Mouse (Mus musculus) olfactory bulb, adult 2 months (tissue): ENCODE results near the gene Tspan9.

Experiments
- CTCF ChIP-seq: fragments of 200-500 bp; IDR thresholded peaks from 2 replicates; pipeline ENCODE4 v1.5.1; 2012; ENCODE audit warnings: low read depth, mild to moderate bottlenecking, low read length, moderate library complexity; ENCODE audit not compliant: insufficient read depth
- POLR2A ChIP-seq: fragments of 200-500 bp; IDR thresholded peaks from 2 replicates; pipeline ENCODE4 v1.6.1; 2012; ENCODE audit warnings: mild to moderate bottlenecking, low read depth, low read length, moderate library complexity; ENCODE audit not compliant: insufficient read depth

DNA sequence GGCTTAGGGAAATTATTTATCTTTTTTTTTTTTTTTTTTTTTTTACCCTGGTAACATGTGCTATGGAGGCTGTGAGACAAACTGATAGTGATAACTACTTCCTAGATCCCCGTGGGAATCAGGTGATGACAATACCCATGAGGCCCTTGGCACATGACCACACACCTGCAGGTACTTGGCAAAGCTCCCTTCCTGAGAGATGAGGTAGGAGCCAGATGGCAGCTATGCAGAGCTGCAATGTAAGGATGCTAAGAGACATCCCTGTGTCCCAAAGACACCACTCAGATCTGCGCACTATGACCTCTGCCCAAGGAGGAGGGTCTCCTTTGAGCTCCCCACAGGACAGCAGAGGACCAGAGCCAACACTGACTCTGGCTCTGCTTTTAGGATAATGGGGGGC, 144.3 kb downstream of the Tspan9 start:
- TF ChIP-seq CTCF: no peak
- no peak for TF ChIP-seq POLR2A
